Mouse (Mus musculus): ENCODE measurements at regions not wholly inside any gene's neighbourhood (a gene's known extent, or its start where the extent isn't known, plus 50 kb on each side); places are given as distances from the start of the nearest gene placed in this dataset.
A peak's percentile ranks its signal among the peaks of the same experiment; 100 is the strongest.
"Not testable (repeated sequence)": the region's sequence is repeated elsewhere in the genome, so short reads cannot be mapped to it uniquely, and the experiment has no call there.

DNA sequence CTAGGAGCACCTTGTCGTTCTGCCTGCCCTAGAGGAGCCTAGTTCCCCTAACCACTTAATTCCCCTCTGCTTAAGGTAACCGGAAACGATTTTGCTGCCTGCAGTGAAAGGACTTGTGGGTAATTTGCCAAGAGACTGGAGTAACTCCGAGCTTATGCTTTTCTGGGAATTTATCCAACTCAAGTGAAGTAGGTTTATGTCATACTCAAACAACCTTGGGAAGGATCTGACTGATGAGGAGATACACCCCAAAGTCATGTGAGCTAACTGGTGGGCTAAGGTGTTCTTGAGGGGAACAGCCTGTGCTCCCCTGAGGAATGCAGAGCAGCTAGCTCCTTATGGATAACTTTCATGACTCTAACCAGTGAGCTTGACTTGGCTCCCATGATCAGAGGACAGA is 155.7 kb upstream of the Ttc29 start:
- no peak for ATAC-seq (replicated peaks; ENCODE audit: low FRiP score, low TSS enrichment, poor library complexity, severe bottlenecking)

DNA sequence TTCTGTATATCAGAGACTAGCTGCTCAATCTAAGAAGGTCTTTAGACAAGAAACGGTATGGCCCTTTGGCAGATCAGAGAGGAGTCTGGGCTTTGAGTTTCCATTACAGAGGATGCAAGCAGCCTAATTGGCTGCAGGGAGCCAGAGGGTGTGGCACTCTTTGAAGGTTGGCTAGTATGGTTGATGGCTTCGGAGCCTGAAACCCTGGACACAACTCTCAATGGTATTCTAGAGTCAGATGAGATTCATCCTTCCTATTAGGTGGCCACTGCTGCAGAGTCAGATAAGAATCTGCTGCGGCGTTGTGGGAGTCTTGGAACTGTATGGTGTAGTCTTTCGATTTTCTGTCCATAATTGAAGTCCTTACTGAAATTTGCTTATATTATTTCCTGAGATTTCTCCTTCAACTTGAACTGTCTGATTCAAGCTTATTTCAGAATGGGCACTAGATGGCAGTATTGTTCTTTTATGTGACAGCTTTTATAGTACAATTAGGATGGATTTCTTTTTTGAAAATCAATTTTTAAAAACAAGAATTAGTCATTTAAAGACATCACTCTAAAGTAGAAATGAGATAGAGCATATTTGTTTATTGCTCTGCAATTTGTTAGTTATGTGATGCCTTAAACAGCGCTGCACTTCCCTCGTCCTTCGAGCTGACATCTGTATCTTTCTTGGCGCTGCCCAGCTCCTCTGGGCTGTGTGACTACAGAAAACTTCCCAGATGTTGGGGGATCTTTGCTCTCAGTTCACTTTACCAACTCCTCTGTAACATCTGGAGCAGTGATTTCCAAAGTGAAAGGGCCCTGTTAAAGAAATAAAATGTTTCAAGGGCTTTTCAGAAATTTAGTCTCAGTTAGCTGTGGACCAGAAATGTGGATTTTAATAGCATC is 151.0 kb upstream of the Ttc29 start:
- 0 out of 2 replicates have a peak, but pooled peaks have one; percentile 47 for ATAC-seq (replicated peaks; ENCODE audit: low FRiP score, low TSS enrichment, poor library complexity, severe bottlenecking)

DNA sequence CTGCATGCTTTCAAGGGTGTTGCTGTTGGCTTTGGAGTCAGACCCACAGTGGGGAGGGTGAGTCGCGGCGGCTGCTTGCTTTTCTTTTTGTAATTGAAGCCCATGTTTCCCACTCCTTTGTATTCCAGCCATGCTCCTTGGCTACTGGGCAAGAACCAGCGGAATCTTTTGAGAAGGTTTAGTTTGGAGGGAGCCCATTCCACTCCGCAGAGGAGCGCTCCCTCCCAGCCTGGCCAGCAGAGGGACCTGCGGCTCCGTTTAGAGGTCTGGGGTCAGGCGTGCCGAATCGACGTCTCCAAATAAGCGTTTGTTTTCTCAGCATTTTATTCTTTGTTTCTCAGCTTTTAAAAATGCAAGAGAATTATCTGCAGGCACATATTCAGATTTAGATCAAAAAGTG is 149.6 kb upstream of the Ttc29 start:
- ATAC-seq (replicated peaks; ENCODE audit: low FRiP score, low TSS enrichment, poor library complexity, severe bottlenecking): no peak

GRCm38 (mm10) chr8:78064161-78064560 is 148.9 kb upstream of the Ttc29 start:
- no peak for ATAC-seq (replicated peaks; ENCODE audit: low FRiP score, low TSS enrichment, poor library complexity, severe bottlenecking)

GRCm38 (mm10) chr8:78065890-78066493 is 147.1 kb upstream of the Ttc29 start:
- ATAC-seq (replicated peaks; ENCODE audit: low FRiP score, low TSS enrichment, poor library complexity, severe bottlenecking): no peak

GRCm38 (mm10) chr8:78068087-78068910 is 144.8 kb upstream of the Ttc29 start:
- no peak for ATAC-seq (replicated peaks; ENCODE audit: low FRiP score, low TSS enrichment, poor library complexity, severe bottlenecking)

DNA sequence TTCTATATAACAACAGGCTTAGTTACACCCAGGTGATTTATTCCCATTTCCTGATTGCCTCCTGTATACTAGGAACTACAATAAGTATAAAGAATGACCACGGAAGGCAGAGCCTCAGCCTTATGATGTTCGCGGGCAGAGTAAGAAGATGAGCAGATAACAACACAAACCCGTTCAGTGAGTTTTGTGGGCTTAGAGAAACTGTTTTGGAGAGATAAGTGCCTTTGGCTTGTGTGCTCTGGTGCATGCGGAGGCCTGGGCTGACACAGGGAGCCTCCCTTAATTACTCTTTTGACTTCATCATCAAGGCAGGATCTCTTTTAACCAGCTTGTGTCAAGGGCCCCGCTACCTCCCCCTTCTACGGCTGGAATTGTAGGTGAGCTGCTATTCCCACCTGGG is 139.3 kb upstream of the Ttc29 start:
- 0 out of 2 replicates have a peak, but pooled peaks have one; percentile 41 for ATAC-seq (replicated peaks; ENCODE audit: low FRiP score, low TSS enrichment, poor library complexity, severe bottlenecking)

DNA sequence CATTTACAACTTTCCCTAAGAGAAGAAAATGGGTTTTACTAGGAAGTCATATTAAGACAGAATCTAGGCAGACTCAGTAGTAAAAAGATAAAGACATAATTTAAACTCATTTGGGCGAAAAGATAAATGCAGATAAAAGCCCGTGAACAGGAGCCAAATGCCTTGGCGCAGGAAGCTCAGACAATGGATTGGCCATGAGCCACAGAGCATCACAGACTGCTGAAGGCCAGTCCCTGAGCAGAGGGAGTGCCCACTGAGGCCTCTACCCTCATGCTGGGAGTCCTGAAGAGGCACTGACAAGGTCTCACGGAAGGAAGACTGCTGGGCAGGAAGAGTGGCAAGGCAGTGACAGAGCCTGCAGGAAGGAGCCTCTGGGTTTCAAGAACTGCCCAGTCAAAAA is 136.0 kb upstream of the Ttc29 start:
- no peak for ATAC-seq (replicated peaks; ENCODE audit: low FRiP score, low TSS enrichment, poor library complexity, severe bottlenecking)

DNA sequence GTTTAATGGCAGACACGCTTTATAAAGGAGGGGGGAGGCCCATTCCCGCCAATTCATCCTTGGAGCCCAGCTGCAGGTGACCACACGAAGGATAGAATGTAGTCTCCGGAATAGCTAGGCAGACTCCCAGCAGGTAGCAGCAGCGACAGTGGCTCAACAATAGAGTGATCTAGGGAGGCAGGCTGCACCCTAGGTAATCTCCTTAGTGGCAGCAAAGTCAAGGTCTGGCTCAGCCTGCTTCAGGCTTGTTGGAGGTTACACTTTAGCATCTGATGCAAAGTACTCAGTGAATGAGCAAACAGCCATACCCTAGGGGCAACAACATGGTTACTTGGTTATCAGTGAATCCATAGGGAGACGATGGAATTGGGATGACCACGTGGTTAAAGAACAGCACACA is 131.7 kb upstream of the Ttc29 start:
- not testable (repeated sequence) for ATAC-seq (replicated peaks; ENCODE audit: low FRiP score, low TSS enrichment, poor library complexity, severe bottlenecking)

DNA sequence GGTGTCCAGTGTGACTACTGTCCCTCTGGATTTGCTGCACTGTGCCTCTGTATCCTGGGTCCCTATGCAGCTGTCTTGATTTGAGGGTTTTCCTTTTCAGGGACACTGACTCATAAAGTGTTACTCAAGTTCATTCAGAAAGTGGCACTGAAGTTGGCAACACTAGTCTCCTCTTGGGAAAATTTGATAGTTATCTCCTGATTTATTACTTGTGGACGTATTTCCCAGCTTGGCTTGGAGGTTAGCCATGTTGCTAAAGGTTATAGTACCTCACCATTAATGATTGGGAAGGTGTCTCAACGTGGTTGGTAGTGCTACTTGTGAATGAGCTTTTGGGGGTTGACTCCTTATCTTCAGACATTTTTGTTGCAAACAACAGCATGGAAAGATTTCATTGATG is 130.1 kb upstream of the Ttc29 start:
- ATAC-seq (replicated peaks; ENCODE audit: low FRiP score, low TSS enrichment, poor library complexity, severe bottlenecking): no peak

- ATAC-seq (replicated peaks; ENCODE audit: low FRiP score, low TSS enrichment, poor library complexity, severe bottlenecking): no peak
Observed at GRCm38 (mm10) chr8:78086361-78086760, 126.7 kb upstream of the Ttc29 start.

- no peak for ATAC-seq (replicated peaks; ENCODE audit: low FRiP score, low TSS enrichment, poor library complexity, severe bottlenecking)
Observed at GRCm38 (mm10) chr8:78090382-78091122, 122.5 kb upstream of the Ttc29 start.

DNA sequence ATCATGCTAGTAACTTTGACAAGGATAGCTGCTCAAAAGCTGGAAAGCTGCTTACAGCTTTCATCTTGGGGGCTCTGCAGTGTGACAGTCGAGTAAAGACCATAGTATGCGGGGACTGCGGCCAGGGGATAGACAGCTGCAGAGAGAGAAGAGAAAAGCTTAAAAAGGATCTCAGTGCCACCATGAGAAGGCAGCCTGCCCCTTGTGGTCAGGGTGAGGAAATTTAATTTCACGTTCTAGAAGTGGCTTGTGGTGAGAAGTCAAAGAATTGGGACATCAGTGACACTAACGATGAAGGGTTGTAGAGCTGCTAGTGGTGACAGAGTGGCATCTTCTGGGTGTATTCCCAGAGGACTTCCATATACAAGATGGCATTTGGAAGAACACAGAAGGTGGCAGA is 116.7 kb upstream of the Ttc29 start:
- ATAC-seq (replicated peaks; ENCODE audit: low FRiP score, low TSS enrichment, poor library complexity, severe bottlenecking): no peak

GRCm38 (mm10) chr8:78098191-78098745 is 114.8 kb upstream of the Ttc29 start:
- no peak for ATAC-seq (replicated peaks; ENCODE audit: low FRiP score, low TSS enrichment, poor library complexity, severe bottlenecking)

DNA sequence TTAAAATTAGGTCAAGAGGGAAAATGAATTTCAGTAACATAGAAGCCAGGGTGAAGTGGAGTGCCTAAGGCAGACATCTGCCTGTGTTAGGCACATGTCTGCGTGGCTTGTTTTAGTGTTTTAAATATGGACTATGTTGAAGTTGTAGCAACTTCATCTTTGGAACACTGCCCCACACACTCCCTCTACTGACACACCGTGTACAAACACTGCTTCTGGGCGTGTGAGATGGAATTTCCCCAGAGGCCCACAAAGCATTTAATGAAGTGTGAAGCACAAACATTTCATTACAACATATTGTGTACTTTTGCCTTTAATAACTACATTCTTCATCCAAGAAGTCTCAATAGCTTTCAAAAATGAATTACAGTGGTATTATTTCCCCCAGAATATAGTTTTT is 114.0 kb upstream of the Ttc29 start:
- ATAC-seq (replicated peaks; ENCODE audit: low FRiP score, low TSS enrichment, poor library complexity, severe bottlenecking): no peak

GRCm38 (mm10) chr8:78107339-78107738 is 105.8 kb upstream of the Ttc29 start:
- ATAC-seq (replicated peaks; ENCODE audit: low FRiP score, low TSS enrichment, poor library complexity, severe bottlenecking): no peak

- ATAC-seq (replicated peaks; ENCODE audit: low FRiP score, low TSS enrichment, poor library complexity, severe bottlenecking): no peak
Observed at GRCm38 (mm10) chr8:78110003-78110649, 103.0 kb upstream of the Ttc29 start.

DNA sequence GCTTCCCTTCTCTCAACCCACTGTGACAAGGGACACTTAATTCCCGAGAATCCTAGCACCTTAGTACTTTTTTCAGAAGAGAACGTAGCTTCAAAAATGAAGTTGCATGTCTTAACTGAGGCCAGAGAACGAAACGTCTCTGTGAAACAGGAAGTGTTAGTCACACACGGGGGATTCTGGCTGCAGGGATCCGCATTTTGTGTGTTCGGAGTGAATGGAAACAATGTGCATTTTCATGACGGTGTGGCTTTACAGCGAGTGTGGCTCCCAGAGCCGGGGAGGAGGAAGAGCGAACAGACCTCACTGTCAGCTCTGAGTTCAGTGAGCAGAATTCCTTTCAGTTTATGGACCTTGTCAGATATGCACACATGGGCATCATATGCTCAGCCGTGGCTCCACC is 100.0 kb upstream of the Ttc29 start:
- ATAC-seq (replicated peaks; ENCODE audit: low FRiP score, low TSS enrichment, poor library complexity, severe bottlenecking): no peak

DNA sequence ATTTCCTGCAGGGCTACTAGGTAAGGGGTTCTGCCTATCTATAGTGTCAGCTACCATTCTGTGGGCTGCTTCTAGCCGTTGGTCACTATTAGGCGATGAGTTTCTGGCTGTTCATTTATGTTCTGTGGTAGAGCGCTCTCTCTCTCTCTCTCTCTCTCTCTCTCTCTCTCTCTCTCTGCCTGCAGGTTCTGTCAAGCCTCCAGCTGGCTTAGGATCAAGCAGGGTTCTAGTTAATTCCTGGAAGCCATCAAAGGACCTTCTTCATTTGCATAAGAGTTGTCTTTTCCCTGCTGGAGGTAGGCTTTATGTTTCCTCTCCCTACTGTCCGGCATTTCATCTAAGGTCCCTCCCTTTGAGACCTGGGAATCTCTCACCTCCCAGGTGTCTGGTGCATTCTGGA is 98.6 kb upstream of the Ttc29 start:
- ATAC-seq (replicated peaks; ENCODE audit: low FRiP score, low TSS enrichment, poor library complexity, severe bottlenecking): no peak

Measured in megakaryocyte-erythroid progenitor cell, adult 5-6 weeks (primary cell).